Mouse (Mus musculus) testis, adult 2 months (tissue): Measurements from ENCODE around the gene Reg3d.

ENCODE experiments used
- CTCF ChIP-seq: fragments of 200-500 bp; IDR thresholded peaks from 2 replicates; pipeline ENCODE4 v1.5.1; 2012; ENCODE audit warnings: low read depth, mild to moderate bottlenecking, inconsistent platforms, low read length, moderate library complexity; ENCODE audit not compliant: control insufficient read depth, insufficient read depth, insufficient replicate concordance
- POLR2A ChIP-seq: fragments of 200-500 bp; IDR thresholded peaks from 2 replicates; pipeline ENCODE4 v1.6.1; 2012; ENCODE audit warnings: low read depth, mild to moderate bottlenecking, inconsistent platforms, low read length, moderate library complexity; ENCODE audit not compliant: control insufficient read depth

- TF ChIP-seq CTCF (no peak), POLR2A (no peak)
Measured at GRCm38 (mm10) chr6:78425497-78425896, 46.8 kb upstream of the Reg3d start.
